Comparison of ENCODE assay signal across 1 mouse cellular context in the genomic region with DNA sequence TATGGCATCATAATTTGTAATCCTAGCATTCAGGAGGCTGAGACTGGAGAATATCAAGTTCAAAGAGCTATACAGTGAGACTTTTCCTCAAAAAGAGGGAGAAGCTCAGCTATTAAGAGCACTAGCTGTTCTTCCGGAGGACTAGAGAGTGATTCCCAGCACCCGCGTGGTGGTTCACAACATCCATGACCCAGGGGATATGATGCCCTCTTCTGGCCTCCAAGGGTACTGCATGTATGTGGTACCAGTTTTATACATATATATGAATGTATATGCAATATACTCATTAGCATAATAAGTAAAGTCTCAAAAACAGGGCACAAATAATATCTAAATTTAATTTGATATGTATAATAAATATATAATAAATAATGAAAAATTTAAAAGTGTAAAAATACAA.
TF ChIP-seq lines count a peak whose summit lies in the region.

No protein-coding gene starts in this region.

TF ChIP-seq in MEL, 35 proteins besides CTCF, POLR2A, EP300 and RAD21:
- TF ChIP-seq SMC3 (IDR thresholded peaks at IDR 0.05; ENCODE audit: low read depth, low read length): no peak; the same call in 1 of the 2 replicates
- TF ChIP-seq TBP (IDR thresholded peaks at IDR 0.05; ENCODE audit: low read depth, low read length): no peak
- TF ChIP-seq ELF1 (IDR thresholded peaks at IDR 0.05; ENCODE audit: low read depth, low read length): no peak
- no peak for TF ChIP-seq ZC3H11A (IDR thresholded peaks at IDR 0.05; ENCODE audit: low read depth, low read length)
- no peak for TF ChIP-seq MAZ (IDR thresholded peaks at IDR 0.05; ENCODE audit: low read depth, low read length)
- no peak for TF ChIP-seq CHD1 (IDR thresholded peaks at IDR 0.05; ENCODE audit: low read depth, low read length)
- no peak for TF ChIP-seq BHLHE40 (IDR thresholded peaks at IDR 0.05; ENCODE audit: borderline replicate concordance, low read depth, low read length)
- no peak for TF ChIP-seq MYC (IDR thresholded peaks at IDR 0.05; ENCODE audit: low read depth, low read length)
